Mouse (Mus musculus) heart, postnatal 0 days (tissue): ENCODE data around the gene Fgd5. TPM values are rescaled to one million over a fixed set of nuclear protein-coding genes. Genes with fewer than 3 reads are reported as not detected.

Experiments used
- ATAC-seq: fragments of 200-750 bp; cut with Nextera tagmentation; 2 replicates; pipeline ENCODE4 v1.8.0; 2017; ENCODE audit warnings: low read depth, moderate number of reproducible peaks, moderate library complexity; ENCODE audit not compliant: insufficient read depth
- DNase-seq: peaks from one replicate; pipeline ENCODE4 v3.0.0-alpha.2; 2016; ENCODE audit warnings: low spot score
- H3K27ac ChIP-seq: fragments of 300-500 bp; sonication (generic); 2 replicates; pipeline ENCODE4 v1.5.1; 2014; ENCODE audit warnings: low read depth, mild to moderate bottlenecking
- H3K27me3 ChIP-seq: fragments of 300-500 bp; sonication (generic); 2 replicates; pipeline ENCODE4 v1.6.1; 2014; ENCODE audit warnings: low read length, mixed read lengths; ENCODE audit not compliant: control insufficient read depth, insufficient read depth
- H3K36me3 ChIP-seq: fragments of 300-500 bp; sonication (generic); replicated peaks from 2 replicates; pipeline ENCODE4 v1.6.1; 2014; ENCODE audit warnings: low read length, mixed read lengths; ENCODE audit not compliant: control insufficient read depth, insufficient read depth
- H3K4me1 ChIP-seq: fragments of 300-500 bp; sonication (generic); 2 replicates; pipeline ENCODE4 v1.6.1; 2014; ENCODE audit warnings: antibody characterized with exemption; ENCODE audit not compliant: control insufficient read depth, insufficient read depth
- H3K4me2 ChIP-seq: fragments of 300-500 bp; sonication (generic); 2 replicates; pipeline ENCODE4 v1.6.1; 2014; ENCODE audit warnings: low read depth, mild to moderate bottlenecking, low read length, moderate library complexity
- H3K4me3 ChIP-seq: fragments of 300-500 bp; sonication (generic); 2 replicates; pipeline ENCODE4 v1.5.1; 2014; ENCODE audit warnings: low read depth, low read length
- H3K9ac ChIP-seq: fragments of 300-500 bp; sonication (generic); replicated peaks from 2 replicates; pipeline ENCODE4 v1.6.1; 2014; ENCODE audit warnings: low read depth, low read length, mixed read lengths
- H3K9me3 ChIP-seq: fragments of 300-500 bp; sonication (generic); replicated peaks from 2 replicates; pipeline ENCODE4 v1.6.1; 2016; ENCODE audit warnings: low read length; ENCODE audit not compliant: control insufficient read depth
- CTCF ChIP-seq: IDR thresholded peaks from 2 replicates; pipeline ENCODE4 v1.5.1; 2016; ENCODE audit warnings: antibody characterized with exemption, control low read depth, low read depth
- EP300 ChIP-seq: IDR thresholded peaks from 2 replicates; pipeline ENCODE4 v1.6.1; 2016; ENCODE audit warnings: antibody characterized with exemption, low read depth
- WGBS: fragments of 180-500 bp; shearing (Covaris S2); extraction: QIAGEN DNeasy Blood & Tissue Kit; methylation state at CpG from one replicate; pipeline ENCODE4 v1.1.7; 2014; 5-methylcytosine and 5-hydroxymethylcytosine counted together
- polyA plus RNA-seq: library from polyadenylated mRNA; unstranded; fragments of >200 nt; fragmentation: Nextera tagmentation; extraction: Ambion mirVana; gene quantifications from 2 replicates; pipeline ENCODE4 v1.2.1, GENCODE M21; 2015
- total RNA-seq: library from RNA; depleted of rRNA; stranded (reverse); fragments of >200 nt; gene quantifications from 2 replicates; pipeline ENCODE4 v1.2.3, GENCODE M21; 2014; ENCODE audit warnings: low replicate concordance

The Fgd5 gene
- total and polyA plus RNA-seq, 2 experiments from 2014 or later = 8.1 to 12.9 TPM

- ATAC-seq (peak; percentile 36; the same call in 1 of the 2 replicates), DNase-seq (no peak)
- H3K9me3 ChIP-seq = no peaks in the 10 kb centered on the region
- H3K27ac ChIP-seq = no peak overlapping the region
- H3K4me2 ChIP-seq = no peak overlapping the region
- no peaks in the 10 kb centered on the region for H3K36me3 ChIP-seq
- no peaks in the 10 kb centered on the region for H3K27me3 ChIP-seq
- TF ChIP-seq EP300 (no peak), CTCF (no peak)
- H3K9ac ChIP-seq = no peak overlapping the region
- 52% methylated on average over 4 of the region's 4 CpGs for WGBS
- no peak overlapping the region for H3K4me3 ChIP-seq
- H3K4me1 ChIP-seq = 0 out of 2 replicates have a peak, but pooled peaks cover 11% of the 10 kb centered on the region
Observed at GRCm38 (mm10) chr6:92042055-92042454, 63.4 kb downstream of the Fgd5 start.

GRCm38 (mm10) chr6:92042850-92043249 lies 64.2 kb downstream of the Fgd5 start:
- Histone ChIP-seq H3K27me3 (no peaks in the 10 kb centered on the region), H3K9ac (no peak overlapping the region), H3K27ac (no peak overlapping the region), H3K36me3 (no peaks in the 10 kb centered on the region), H3K4me3 (no peak overlapping the region), H3K4me1 (0 out of 2 replicates have a peak, but pooled peaks cover 11% of the 10 kb centered on the region), H3K4me2 (no peak overlapping the region), H3K9me3 (no peaks in the 10 kb centered on the region)
- ATAC-seq = no peak
- TF ChIP-seq EP300 = no peak
- no peak for TF ChIP-seq CTCF
- DNase-seq = no peak
- WGBS = 36% methylated on average over 1 of the region's 1 CpGs

- Histone ChIP-seq H3K27ac (no peak overlapping the region), H3K27me3 (no peaks in the 10 kb centered on the region), H3K4me2 (no peak overlapping the region), H3K4me1 (no peaks in the 10 kb centered on the region), H3K9me3 (no peaks in the 10 kb centered on the region), H3K36me3 (peaks cover 3% of the 10 kb centered on the region; the same call in 1 of the 2 replicates), H3K9ac (no peak overlapping the region), H3K4me3 (no peak overlapping the region)
- DNase-seq = no peak
- TF ChIP-seq EP300 (no peak), CTCF (peak; percentile 46)
- no peak for ATAC-seq
- WGBS = 59% methylated on average over 2 of the region's 2 CpGs
Observed at GRCm38 (mm10) chr6:92057768-92058167, 79.1 kb downstream of the Fgd5 start.

GRCm38 (mm10) chr6:92061725-92062124 lies 83.0 kb downstream of the Fgd5 start:
- WGBS = 22% methylated on average over 5 of the region's 5 CpGs

GRCm38 (mm10) chr6:92063452-92063851 lies 84.8 kb downstream of the Fgd5 start:
- Histone ChIP-seq H3K36me3 (peaks cover 4% of the 10 kb centered on the region; the same call in 1 of the 2 replicates), H3K4me3 (no peak overlapping the region), H3K9ac (no peak overlapping the region), H3K9me3 (no peaks in the 10 kb centered on the region), H3K27ac (no peak overlapping the region), H3K4me2 (no peak overlapping the region), H3K4me1 (no peaks in the 10 kb centered on the region), H3K27me3 (peaks cover 8% of the 10 kb centered on the region; the same call in 1 of the 2 replicates)
- DNase-seq = no peak
- ATAC-seq = no peak
- no peak for TF ChIP-seq CTCF
- TF ChIP-seq EP300 = no peak
- 71% methylated on average over 2 of the region's 2 CpGs for whole genome bisulfite sequencing

More at GRCm38 (mm10) chr6:92061725-92062124, 83.0 kb downstream of the Fgd5 start:
- no peaks in the 10 kb centered on the region for H3K36me3 ChIP-seq
- H3K4me3 ChIP-seq = no peak overlapping the region
- TF ChIP-seq CTCF (no peak), EP300 (no peak)
- no peak for DNase-seq
- no peak overlapping the region for H3K27ac ChIP-seq
- H3K27me3 ChIP-seq = no peaks in the 10 kb centered on the region
- H3K4me1 ChIP-seq = no peaks in the 10 kb centered on the region
- ATAC-seq = peak; percentile 30; the same call in 1 of the 2 replicates
- H3K4me2 ChIP-seq = no peak overlapping the region
- H3K9ac ChIP-seq = no peak overlapping the region
- H3K9me3 ChIP-seq = no peaks in the 10 kb centered on the region

GRCm38 (mm10) chr6:92064101-92064500 lies 85.4 kb downstream of the Fgd5 start:
- H3K4me3 ChIP-seq = no peak overlapping the region
- ATAC-seq (no peak), DNase-seq (no peak)
- WGBS = 78% methylated on average over 10 of the region's 10 CpGs
- H3K9me3 ChIP-seq = no peaks in the 10 kb centered on the region
- no peak overlapping the region for H3K9ac ChIP-seq
- TF ChIP-seq EP300 (no peak), CTCF (no peak)
- no peak overlapping the region for H3K4me2 ChIP-seq
- H3K36me3 ChIP-seq = peaks cover 4% of the 10 kb centered on the region; the same call in 1 of the 2 replicates
- H3K27ac ChIP-seq = no peak overlapping the region
- H3K27me3 ChIP-seq = peaks cover 8% of the 10 kb centered on the region; the same call in 1 of the 2 replicates
- H3K4me1 ChIP-seq = no peaks in the 10 kb centered on the region
